23 mouse cellular contexts compared by ENCODE assay signal in the genomic region with DNA sequence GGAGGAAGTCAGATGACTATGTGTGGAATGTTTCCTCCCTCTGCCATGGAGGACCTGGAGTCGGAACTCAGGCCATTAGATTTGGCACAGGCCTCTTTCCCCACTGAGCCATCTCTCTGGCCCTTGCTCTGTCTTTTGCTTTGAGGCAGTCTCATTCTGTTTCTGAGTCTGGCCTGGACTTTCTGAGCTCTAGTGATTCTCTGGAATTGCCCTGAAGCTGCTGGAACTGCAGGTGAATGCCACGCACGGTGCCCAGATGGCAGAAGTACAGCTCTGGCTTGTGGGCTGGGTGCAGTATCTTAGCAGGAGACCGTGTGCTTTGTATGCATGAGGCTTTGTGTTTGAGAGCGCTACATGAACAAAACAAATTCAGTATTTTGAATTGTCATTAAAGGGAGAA. TPM values are rescaled to one million over a fixed set of nuclear protein-coding genes. Genes with fewer than 3 reads are reported as not detected.
DNase-seq lines count a peak whose midpoint lies in the region; ATAC-seq and TF ChIP-seq lines count a peak whose summit lies in the region.
"Had no signal": no experiment of that assay in that cellular context is flagged by ENCODE, and none has a peak within 500 bp of the region (broad histone marks: within the 10 kb centered on the region; RNA-seq: fewer than 3 reads in every experiment).

No protein-coding gene starts in this region.

- no peak for DNase-seq in layer of hippocampus, adult 2 months (ENCODE audit: low spot score in 2 of 2)
- DNase-seq in layer of hippocampus, postnatal 14 days (ENCODE audit: low spot score in 2 of 2): no peak
- DNase-seq in kidney, adult 18-20 months: peak; percentile 63
- peak; percentile 25 for DNase-seq in kidney, postnatal 0 days (ENCODE audit: low spot score)
- no peak for DNase-seq in urinary bladder, adult 2 months (ENCODE audit: low spot score)
- no peak for DNase-seq in left cerebral cortex, adult 9 months (ENCODE audit: low spot score in 2 of 2)
- DNase-seq in cerebellum, postnatal 36 days: no peak
- DNase-seq: B cell, adult 2 months; cerebellum, adult 9-10 months; gastrocnemius, postnatal 14 days; layer of hippocampus, adult 9-11 months; liver, embryonic 13.5 days; right cerebral cortex, postnatal 25 days; thymus, postnatal 14 days had no signal

- no peak overlapping the region for H3K4me2 ChIP-seq in kidney, postnatal 0 days (ENCODE audit: low read length)
- no peak overlapping the region for H3K4me2 ChIP-seq in forebrain, embryonic 16.5 days (ENCODE audit: low read length)
- H3K4me2 ChIP-seq: forebrain, embryonic 12.5 days; hindbrain, embryonic 12.5 days; limb, embryonic 13.5 days; liver, embryonic 13.5 days; lung, embryonic 15.5 days had no signal

- no peaks in the 10 kb centered on the region for H3K36me3 ChIP-seq in kidney, postnatal 0 days (ENCODE audit: insufficient read depth, low read length)
- H3K36me3 ChIP-seq in forebrain, embryonic 16.5 days (ENCODE audit: control insufficient read depth, insufficient read depth): no peaks in the 10 kb centered on the region
- H3K36me3 ChIP-seq: forebrain, embryonic 12.5 days; hindbrain, embryonic 12.5 days; liver, embryonic 13.5 days; lung, embryonic 15.5 days had no signal

- H3K4me1 ChIP-seq in kidney, postnatal 0 days (replicated peaks; ENCODE audit: insufficient read depth, low read length): peaks cover 2% of the 10 kb centered on the region; the same call in 1 of the 2 replicates
- peaks cover 3% of the 10 kb centered on the region for H3K4me1 ChIP-seq in forebrain, embryonic 16.5 days (replicated peaks; ENCODE audit: control insufficient read depth, insufficient read depth, low read length)
- H3K4me1 ChIP-seq: forebrain, embryonic 12.5 days; heart, embryonic 10.5 days; hindbrain, embryonic 12.5 days; limb, embryonic 13.5 days; lung, embryonic 15.5 days had no signal

- no peak overlapping the region for H3K4me3 ChIP-seq in layer of hippocampus, adult 2 months
- no peak overlapping the region for H3K4me3 ChIP-seq in kidney, postnatal 0 days (replicated peaks; ENCODE audit: low read depth, low read length)
- H3K4me3 ChIP-seq in forebrain, embryonic 16.5 days (replicated peaks; ENCODE audit: low read length): no peak overlapping the region
- H3K4me3 ChIP-seq: forebrain, embryonic 12.5 days; heart, embryonic 10.5 days; hindbrain, embryonic 12.5 days; limb, embryonic 13.5 days; liver, embryonic 13.5 days; lung, embryonic 15.5 days; midbrain, embryonic 10.5 days had no signal

- 66% methylated on average over 5 of the region's 5 CpGs for WGBS in kidney, postnatal 0 days
- WGBS in forebrain, embryonic 16.5 days: 61% methylated on average over 5 of the region's 5 CpGs

- H3K9ac ChIP-seq in kidney, postnatal 0 days (ENCODE audit: low read depth, low read length): no peak overlapping the region
- no peak overlapping the region for H3K9ac ChIP-seq in forebrain, embryonic 16.5 days (replicated peaks; ENCODE audit: low read depth, low read length)
- H3K9ac ChIP-seq: forebrain, embryonic 12.5 days; hindbrain, embryonic 12.5 days; limb, embryonic 13.5 days; liver, embryonic 13.5 days; lung, embryonic 15.5 days had no signal

- TF ChIP-seq CTCF in layer of hippocampus, adult 2 months (conservative IDR thresholded peaks at IDR 0.05): no peak
- TF ChIP-seq CTCF in kidney, postnatal 0 days (IDR thresholded peaks at IDR 0.05; ENCODE audit: low read depth): no peak

- H3K9me3 ChIP-seq in kidney, postnatal 0 days (replicated peaks; ENCODE audit: low read length): no peaks in the 10 kb centered on the region
- no peaks in the 10 kb centered on the region for H3K9me3 ChIP-seq in forebrain, embryonic 16.5 days (ENCODE audit: control insufficient read depth, low read length)
- H3K9me3 ChIP-seq: forebrain, embryonic 12.5 days; heart, embryonic 10.5 days; hindbrain, embryonic 12.5 days; limb, embryonic 13.5 days; lung, embryonic 15.5 days had no signal

- 0 out of 2 replicates have a peak, but pooled peaks have one; percentile 25 for ATAC-seq in kidney, postnatal 0 days (replicated peaks; ENCODE audit: low FRiP score, low read depth)
- no peak for ATAC-seq in forebrain, embryonic 16.5 days

- peak overlapping the region; percentile 9; the same call in 1 of the 2 replicates for H3K27ac ChIP-seq in layer of hippocampus, adult 2 months
- H3K27ac ChIP-seq in kidney, postnatal 0 days: peak overlapping the region; percentile 79
- no peak overlapping the region for H3K27ac ChIP-seq in forebrain, embryonic 16.5 days (ENCODE audit: low read length)
- H3K27ac ChIP-seq: forebrain, embryonic 12.5 days; heart, embryonic 10.5 days; hindbrain, embryonic 12.5 days; limb, embryonic 13.5 days; liver, embryonic 13.5 days; lung, embryonic 15.5 days; macrophage; midbrain, embryonic 10.5 days; stomach, postnatal 0 days had no signal

- no peaks in the 10 kb centered on the region for H3K27me3 ChIP-seq in kidney, postnatal 0 days (ENCODE audit: insufficient read depth, low read length)
- H3K27me3 ChIP-seq in forebrain, embryonic 16.5 days (replicated peaks; ENCODE audit: control insufficient read depth, insufficient read depth, low read length): no peaks in the 10 kb centered on the region
- H3K27me3 ChIP-seq: forebrain, embryonic 12.5 days; hindbrain, embryonic 12.5 days; limb, embryonic 13.5 days; lung, embryonic 15.5 days had no signal

RNA-seq across cellular contexts. Expression of a gene that starts 5.9 kb away (rescaled TPM):
- 10 to 100 TPM; 82.0 to 83.8 TPM for total RNA-seq in layer of hippocampus, adult 2 months (2021)
- total RNA-seq in layer of hippocampus, postnatal 14 days (2021): 10 to 100 TPM; 75.1 to 75.9 TPM
- 51.0 and 63.1 TPM in 2 replicates for polyA plus RNA-seq in kidney, postnatal 0 days (2015; fragmentation: Nextera tagmentation; extraction: Ambion mirVana)
- polyA plus RNA-seq in urinary bladder, adult 2 months (2012; rRNA removed): 14.6 and 24.4 TPM in 2 replicates
- polyA plus RNA-seq in forebrain, embryonic 16.5 days (2015; fragmentation: Nextera tagmentation; extraction: Ambion mirVana): 14.0 and 16.7 TPM in 2 replicates

Comparison
In these comparisons a context has a peak if more than half of its experiments do, and no peak if none do; other contexts are left out.
1. DNase-seq: peak in kidney, adult 18-20 months (single experiment) and kidney, postnatal 0 days (single experiment); none in layer of hippocampus, adult 2 months (0 of 2), layer of hippocampus, postnatal 14 days (0 of 2), urinary bladder, adult 2 months (single experiment), left cerebral cortex, adult 9 months (0 of 2) and cerebellum, postnatal 36 days (0 of 2).